Mouse (Mus musculus) hindbrain, postnatal 0 days (tissue): Measurements from ENCODE around the gene Olfr1392. TPM values are rescaled to one million over a fixed set of nuclear protein-coding genes. Genes with fewer than 3 reads are reported as not detected.

Source experiments
- ATAC-seq: fragments of 200-750 bp; cut with Nextera tagmentation; 2 replicates; pipeline ENCODE4 v1.8.0; 2017; ENCODE audit warnings: mild to moderate bottlenecking, moderate TSS enrichment, moderate library complexity
- DNase-seq: peaks from one replicate; pipeline ENCODE4 v3.0.0-alpha.2; 2015; ENCODE audit warnings: low spot score
- H3K27ac ChIP-seq: fragments of 300-500 bp; sonication (generic); 2 replicates; pipeline ENCODE4 v1.5.1; 2014; ENCODE audit warnings: mild to moderate bottlenecking
- H3K27me3 ChIP-seq: fragments of 300-500 bp; sonication (generic); 2 replicates; pipeline ENCODE4 v1.6.1; 2014; ENCODE audit warnings: low read length, mixed read lengths; ENCODE audit not compliant: insufficient read depth
- H3K36me3 ChIP-seq: fragments of 300-500 bp; sonication (generic); 2 replicates; pipeline ENCODE4 v1.6.1; 2014; ENCODE audit warnings: low read length, mixed read lengths; ENCODE audit not compliant: insufficient read depth
- H3K4me1 ChIP-seq: fragments of 300-500 bp; sonication (generic); 2 replicates; pipeline ENCODE4 v1.6.1; 2014; ENCODE audit warnings: antibody characterized with exemption, low read length, mixed read lengths; ENCODE audit not compliant: insufficient read depth
- H3K4me2 ChIP-seq: fragments of 300-500 bp; sonication (generic); 2 replicates; pipeline ENCODE4 v1.6.1; 2014; ENCODE audit warnings: low read depth, mild to moderate bottlenecking, low read length, moderate library complexity, mixed read lengths
- H3K4me3 ChIP-seq: fragments of 300-500 bp; sonication (generic); 2 replicates; pipeline ENCODE4 v1.5.1; 2014; ENCODE audit warnings: low read length
- H3K9ac ChIP-seq: fragments of 300-500 bp; sonication (generic); replicated peaks from 2 replicates; pipeline ENCODE4 v1.6.1; 2014; ENCODE audit warnings: mild to moderate bottlenecking, low read length, moderate library complexity, mixed read lengths
- H3K9me3 ChIP-seq: fragments of 300-500 bp; sonication (generic); 2 replicates; pipeline ENCODE4 v1.6.1; 2016; ENCODE audit warnings: low read length, mixed read lengths
- CTCF ChIP-seq: IDR thresholded peaks from 2 replicates; pipeline ENCODE4 v1.5.1; 2016; ENCODE audit warnings: antibody characterized with exemption, control low read depth, low read depth
- WGBS: fragments of 180-500 bp; shearing (Covaris S2); extraction: QIAGEN DNeasy Blood & Tissue Kit; methylation state at CpG from one replicate; pipeline ENCODE4 v1.1.7; 2014; 5-methylcytosine and 5-hydroxymethylcytosine counted together
- polyA plus RNA-seq: library from polyadenylated mRNA; unstranded; fragments of >200 nt; fragmentation: Nextera tagmentation; extraction: Ambion mirVana; gene quantifications from 2 replicates; pipeline ENCODE4 v1.2.1, GENCODE M21; 2015
- total RNA-seq: library from RNA; depleted of rRNA; stranded (reverse); fragments of >200 nt; gene quantifications from 2 replicates; pipeline ENCODE4 v1.2.3, GENCODE M21; 2014

Olfr1392 gene
- total and polyA plus RNA-seq, 2 experiments from 2014 or later: not detected

- Histone ChIP-seq H3K9ac (no peak overlapping the region), H3K4me1 (no peaks in the 10 kb centered on the region), H3K27ac (no peak overlapping the region), H3K27me3 (no peaks in the 10 kb centered on the region), H3K9me3 (no peaks in the 10 kb centered on the region), H3K4me3 (no peak overlapping the region), H3K4me2 (no peak overlapping the region), H3K36me3 (peaks cover 13% of the 10 kb centered on the region; the same call in 1 of the 2 replicates)
- ATAC-seq: no peak
- DNase-seq: no peak
- TF ChIP-seq CTCF: no peak
- 77% methylated on average over 5 of the region's 5 CpGs for WGBS
These were observed 22.8 kb upstream of the Olfr1392 start for GRCm38 (mm10) chr11:49262286-49262685.

GRCm38 (mm10) chr11:49263149-49263548 lies 21.9 kb upstream of the Olfr1392 start:
- Histone ChIP-seq H3K4me3 (no peak overlapping the region), H3K9me3 (no peaks in the 10 kb centered on the region), H3K9ac (no peak overlapping the region), H3K36me3 (peaks cover 13% of the 10 kb centered on the region; the same call in 1 of the 2 replicates), H3K4me2 (no peak overlapping the region), H3K27me3 (no peaks in the 10 kb centered on the region), H3K4me1 (no peaks in the 10 kb centered on the region), H3K27ac (no peak overlapping the region)
- 86% methylated on average over 6 of the region's 6 CpGs for WGBS
- ATAC-seq: no peak
- TF ChIP-seq CTCF: no peak
- no peak for DNase-seq

GRCm38 (mm10) chr11:49264081-49264480 lies 21.0 kb upstream of the Olfr1392 start:
- WGBS: 91% methylated on average over 7 of the region's 7 CpGs
- no peak for TF ChIP-seq CTCF
- no peak overlapping the region for H3K27ac ChIP-seq
- H3K27me3 ChIP-seq: no peaks in the 10 kb centered on the region
- H3K9me3 ChIP-seq: no peaks in the 10 kb centered on the region
- ATAC-seq: no peak
- H3K4me3 ChIP-seq: no peak overlapping the region
- no peak for DNase-seq
- H3K9ac ChIP-seq: no peak overlapping the region
- H3K36me3 ChIP-seq: peaks cover 13% of the 10 kb centered on the region; the same call in 1 of the 2 replicates
- no peaks in the 10 kb centered on the region for H3K4me1 ChIP-seq
- H3K4me2 ChIP-seq: no peak overlapping the region

- H3K27ac ChIP-seq: no peak overlapping the region
- no peak overlapping the region for H3K9ac ChIP-seq
- H3K9me3 ChIP-seq: no peaks in the 10 kb centered on the region
- ATAC-seq (no peak), DNase-seq (no peak)
- H3K27me3 ChIP-seq: no peaks in the 10 kb centered on the region
- TF ChIP-seq CTCF: no peak
- no peaks in the 10 kb centered on the region for H3K4me1 ChIP-seq
- 85% methylated on average over 11 of the region's 11 CpGs for WGBS
- H3K36me3 ChIP-seq: peaks cover 13% of the 10 kb centered on the region; the same call in 1 of the 2 replicates
- H3K4me3 ChIP-seq: no peak overlapping the region
- H3K4me2 ChIP-seq: no peak overlapping the region
These were observed 20.5 kb upstream of the Olfr1392 start for GRCm38 (mm10) chr11:49264622-49265021.

GRCm38 (mm10) chr11:49265101-49265500 lies 20.0 kb upstream of the Olfr1392 start:
- ATAC-seq: no peak
- H3K4me3 ChIP-seq: no peak overlapping the region
- TF ChIP-seq CTCF: no peak
- no peaks in the 10 kb centered on the region for H3K9me3 ChIP-seq
- WGBS: 79% methylated on average over 8 of the region's 8 CpGs
- H3K36me3 ChIP-seq: peaks cover 13% of the 10 kb centered on the region; the same call in 1 of the 2 replicates
- H3K27me3 ChIP-seq: no peaks in the 10 kb centered on the region
- no peak overlapping the region for H3K4me2 ChIP-seq
- no peak overlapping the region for H3K9ac ChIP-seq
- no peak overlapping the region for H3K27ac ChIP-seq
- no peaks in the 10 kb centered on the region for H3K4me1 ChIP-seq
- DNase-seq: no peak

GRCm38 (mm10) chr11:49266671-49267070 lies 18.4 kb upstream of the Olfr1392 start:
- H3K27ac ChIP-seq: no peak overlapping the region
- H3K36me3 ChIP-seq: peaks cover 3% of the 10 kb centered on the region; the same call in 1 of the 2 replicates
- no peak overlapping the region for H3K9ac ChIP-seq
- WGBS: 87% methylated on average over 6 of the region's 6 CpGs
- no peak overlapping the region for H3K4me3 ChIP-seq
- no peak overlapping the region for H3K4me2 ChIP-seq
- DNase-seq: no peak
- no peaks in the 10 kb centered on the region for H3K4me1 ChIP-seq
- no peaks in the 10 kb centered on the region for H3K9me3 ChIP-seq
- no peaks in the 10 kb centered on the region for H3K27me3 ChIP-seq
- ATAC-seq: no peak
- TF ChIP-seq CTCF: no peak

GRCm38 (mm10) chr11:49267316-49267715 lies 17.8 kb upstream of the Olfr1392 start:
- WGBS: 76% methylated on average over 10 of the region's 10 CpGs
- DNase-seq (no peak), ATAC-seq (no peak)
- no peak for TF ChIP-seq CTCF
- Histone ChIP-seq H3K9ac (no peak overlapping the region), H3K36me3 (no peaks in the 10 kb centered on the region), H3K27ac (no peak overlapping the region), H3K4me1 (no peaks in the 10 kb centered on the region), H3K4me3 (no peak overlapping the region), H3K4me2 (no peak overlapping the region), H3K27me3 (no peaks in the 10 kb centered on the region), H3K9me3 (no peaks in the 10 kb centered on the region)
